Mouse (Mus musculus): ENCODE measurements at regions not wholly inside any gene's neighbourhood (a gene's known extent, or its start where the extent isn't known, plus 50 kb on each side); places are given as distances from the start of the nearest gene placed in this dataset.

- no peak for TF ChIP-seq CTCF (IDR thresholded peaks at IDR 0.05; ENCODE audit: low read depth, low read length)
- TF ChIP-seq POLR2A (IDR thresholded peaks at IDR 0.05; ENCODE audit: extremely low read depth, insufficient read depth, low read length), result no peak
These were observed 119.8 kb upstream of the Dapk1 start for GRCm38 (mm10) chr13:60481946-60482345.

Data from liver, adult 2 months (tissue).